Mouse (Mus musculus): ENCODE results near the gene Atp2b1.

GRCm38 (mm10) chr10:99050093-99050492 lies 135.9 kb downstream of the Atp2b1 start:
- no peak for TF ChIP-seq POLR2A (IDR thresholded peaks at IDR 0.05; ENCODE audit: insufficient read length, low read depth)
- TF ChIP-seq MYOD1 (IDR thresholded peaks at IDR 0.05; ENCODE audit: control insufficient read depth in 1 of 3, insufficient read length in 2 of 3, low read depth in 2 of 3): no peak
- no peak for TF ChIP-seq USF1 (IDR thresholded peaks at IDR 0.05; ENCODE audit: low read depth)
- TF ChIP-seq TCF12 (IDR thresholded peaks at IDR 0.05; ENCODE audit: insufficient read depth, poor library complexity, severe bottlenecking): no peak
- no peak for TF ChIP-seq REST (IDR thresholded peaks at IDR 0.05; ENCODE audit: insufficient read depth, insufficient read length)
- no peak for TF ChIP-seq CEBPB (IDR thresholded peaks at IDR 0.05; ENCODE audit: insufficient read depth, poor library complexity, severe bottlenecking)
- TF ChIP-seq MAX (IDR thresholded peaks at IDR 0.05; ENCODE audit: low read depth): no peak
- TF ChIP-seq SRF (IDR thresholded peaks at IDR 0.05; ENCODE audit: control insufficient read depth, insufficient read length, low read depth): no peak
- no peak for TF ChIP-seq POLR2AphosphoS2 (IDR thresholded peaks at IDR 0.05; ENCODE audit: insufficient read length, low read depth)
- no peak for TF ChIP-seq MYOG (IDR thresholded peaks at IDR 0.05; ENCODE audit: control insufficient read depth in 1 of 3, insufficient read depth in 1 of 3, insufficient read length in 2 of 3, low read depth in 2 of 3)
- TF ChIP-seq TCF3 (IDR thresholded peaks at IDR 0.05; ENCODE audit: insufficient read length, low read depth): no peak
